Comparison of ENCODE assay signal across 14 mouse cellular contexts in genomic region chr11:105524400-105524799, GRCm38 (mm10).
DNase-seq lines count a peak whose midpoint lies in the region; ATAC-seq and TF ChIP-seq lines count a peak whose summit lies in the region.
"Had no signal": no experiment of that assay in that cellular context is flagged by ENCODE, and none has a peak within 500 bp of the region (broad histone marks: within the 10 kb centered on the region; RNA-seq: fewer than 3 reads in every experiment).

No protein-coding gene starts in this region.

- no peaks in the 10 kb centered on the region for H3K79me2 ChIP-seq in myocyte (ENCODE audit: control insufficient read depth, insufficient read depth)

- no peak for TF ChIP-seq CTCF in brain, embryonic 14.5 days (IDR thresholded peaks at IDR 0.05; ENCODE audit: borderline replicate concordance, extremely low read depth, insufficient read depth, insufficient read length)

- no peaks in the 10 kb centered on the region for H3K27me3 ChIP-seq in hindbrain, embryonic 10.5 days (ENCODE audit: insufficient read depth, poor library complexity, severe bottlenecking)
- H3K27me3 ChIP-seq in hindbrain, embryonic 14.5 days (ENCODE audit: control insufficient read depth, insufficient read depth, low read length) = no peaks in the 10 kb centered on the region
- no peaks in the 10 kb centered on the region for H3K27me3 ChIP-seq in myocyte (ENCODE audit: control insufficient read depth, insufficient read depth, insufficient read length)

- DNase-seq in hindbrain, embryonic 10.5 days (ENCODE audit: low spot score) = peak; percentile 41
- DNase-seq in hindbrain, embryonic 14.5 days (ENCODE audit: low spot score) = no peak
- peak; percentile 57 for DNase-seq in brain, embryonic 14.5 days (ENCODE audit: low read depth)
- DNase-seq in embryo, embryonic 9.5 days (ENCODE audit: extremely low spot score) = peak; percentile 36
- no peak for DNase-seq in frontal cortex, postnatal 25 days (ENCODE audit: low spot score in 2 of 2)
- DNase-seq in adrenal gland, postnatal 4 days (ENCODE audit: low spot score in 2 of 2) = no peak
- DNase-seq: adrenal gland, adult 2 months; cerebellum, adult 18-20 months; gastrocnemius, postnatal 36 days; kidney, adult 9 months; kidney, postnatal 4 days; right cerebral cortex, postnatal 14 days; thymus, postnatal 4 days had no signal

- no peak overlapping the region for H3ac ChIP-seq in myocyte (ENCODE audit: control insufficient read depth, insufficient read length)

- ATAC-seq in hindbrain, embryonic 14.5 days (ENCODE audit: low FRiP score) = no peak

- H3K4me1 ChIP-seq in hindbrain, embryonic 10.5 days (replicated peaks) = peaks cover 38% of the 10 kb centered on the region
- no peaks in the 10 kb centered on the region; the same call in 1 of the 2 replicates for H3K4me1 ChIP-seq in hindbrain, embryonic 14.5 days (replicated peaks; ENCODE audit: control insufficient read depth, insufficient read depth, low read length)

- no peak for TF ChIP-seq POLR2A in brain, embryonic 14.5 days (IDR thresholded peaks at IDR 0.05; ENCODE audit: borderline replicate concordance, extremely low read depth, insufficient read depth, insufficient read length, poor library complexity, severe bottlenecking)
- no peak for TF ChIP-seq POLR2A in myocyte (IDR thresholded peaks at IDR 0.05; ENCODE audit: insufficient read length, low read depth)

- H3K9ac ChIP-seq in hindbrain, embryonic 14.5 days = no peak overlapping the region

- H3K27ac ChIP-seq in hindbrain, embryonic 10.5 days = peak overlapping the region; percentile 54
- H3K27ac ChIP-seq in hindbrain, embryonic 14.5 days = no peak overlapping the region

- 32% methylated on average over 8 of the region's 8 CpGs for WGBS in hindbrain, embryonic 10.5 days
- 14% methylated on average over 8 of the region's 8 CpGs for WGBS in hindbrain, embryonic 14.5 days

- H3K4me3 ChIP-seq in hindbrain, embryonic 10.5 days = no peak overlapping the region
- no peak overlapping the region for H3K4me3 ChIP-seq in hindbrain, embryonic 14.5 days (replicated peaks; ENCODE audit: low read length)
- H3K4me3 ChIP-seq in myocyte = no peak overlapping the region

- H3K4me2 ChIP-seq in hindbrain, embryonic 14.5 days (replicated peaks) = no peak overlapping the region
- peak overlapping the region; percentile 3 for H3K4me2 ChIP-seq in myocyte (ENCODE audit: low read depth)

- no peaks in the 10 kb centered on the region for H3K9me3 ChIP-seq in hindbrain, embryonic 10.5 days
- H3K9me3 ChIP-seq in hindbrain, embryonic 14.5 days (ENCODE audit: control insufficient read depth, low read length) = no peaks in the 10 kb centered on the region

- H3K36me3 ChIP-seq in hindbrain, embryonic 10.5 days = no peaks in the 10 kb centered on the region
- H3K36me3 ChIP-seq in hindbrain, embryonic 14.5 days (replicated peaks; ENCODE audit: control insufficient read depth, insufficient read depth) = no peaks in the 10 kb centered on the region
- H3K36me3 ChIP-seq in myocyte (ENCODE audit: control insufficient read depth, insufficient read depth) = no peaks in the 10 kb centered on the region

TF ChIP-seq in myocyte, 11 proteins besides CTCF, POLR2A, EP300 and RAD21:
- TF ChIP-seq TCF3 (IDR thresholded peaks at IDR 0.05; ENCODE audit: insufficient read length, low read depth) (no peak), CEBPB (IDR thresholded peaks at IDR 0.05; ENCODE audit: insufficient read depth, poor library complexity, severe bottlenecking) (no peak), MYOG (IDR thresholded peaks at IDR 0.05; ENCODE audit: control insufficient read depth in 1 of 3, insufficient read depth in 1 of 3, insufficient read length in 2 of 3, low read depth in 2 of 3) (peak in 1 of 3 experiments; percentile 30), E2F4 (IDR thresholded peaks at IDR 0.05; ENCODE audit: insufficient read depth) (no peak), MYOD1 (IDR thresholded peaks at IDR 0.05; ENCODE audit: control insufficient read depth in 1 of 3, insufficient read length in 2 of 3, low read depth in 2 of 3) (peak in 2 of 3 experiments; percentile 27 to 67), TCF12 (IDR thresholded peaks at IDR 0.05; ENCODE audit: insufficient read depth, poor library complexity, severe bottlenecking) (no peak), POLR2AphosphoS2 (IDR thresholded peaks at IDR 0.05; ENCODE audit: insufficient read length, low read depth) (no peak), MAX (IDR thresholded peaks at IDR 0.05; ENCODE audit: low read depth) (no peak), REST (IDR thresholded peaks at IDR 0.05; ENCODE audit: insufficient read depth, insufficient read length) (no peak), SRF (IDR thresholded peaks at IDR 0.05; ENCODE audit: control insufficient read depth, insufficient read length, low read depth) (no peak), USF1 (IDR thresholded peaks at IDR 0.05; ENCODE audit: low read depth) (no peak)

Comparison
In these comparisons a context has a peak if more than half of its experiments do, and no peak if none do; other contexts are left out.
1. DNase-seq: peak in hindbrain, embryonic 10.5 days (single experiment), brain, embryonic 14.5 days (single experiment) and embryo, embryonic 9.5 days (single experiment); none in hindbrain, embryonic 14.5 days (single experiment), frontal cortex, postnatal 25 days (0 of 2) and adrenal gland, postnatal 4 days (0 of 2).